Mouse (Mus musculus) c-Kit-positive CD71-positive TER-119-positive erythroid progenitor cells, embryonic 14.5 days (primary cell): ENCODE data around the gene Arhgap23.

ENCODE experiments used
- DNase-seq: peaks from one replicate; pipeline ENCODE4 v3.0.0-alpha.2; 2013; ENCODE audit warnings: low spot score

Arhgap23 gene

DNA sequence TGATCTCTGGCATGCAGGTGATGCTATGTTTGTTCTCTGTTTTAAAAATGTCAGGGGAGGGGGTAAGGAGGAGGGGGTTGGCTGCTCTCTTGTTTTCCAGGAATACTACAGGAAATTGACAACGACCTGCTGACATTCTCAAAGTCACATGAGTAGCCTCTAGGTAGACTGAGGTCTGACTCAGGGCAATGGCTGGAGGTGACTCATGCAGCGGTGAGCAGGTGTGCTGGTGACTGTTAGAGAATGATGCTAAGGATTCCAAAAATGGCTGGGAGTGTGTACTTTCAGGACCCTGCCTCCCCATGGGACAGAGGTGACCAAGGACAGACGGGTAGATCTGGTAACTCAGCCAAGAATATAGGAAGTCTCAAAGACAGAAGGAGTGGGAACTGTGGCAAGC is 92.9 kb downstream of the Arhgap23 start:
- no peak for DNase-seq

- DNase-seq, result no peak
These were observed 93.7 kb downstream of the Arhgap23 start for GRCm38 (mm10) chr11:97509058-97509457.

DNA sequence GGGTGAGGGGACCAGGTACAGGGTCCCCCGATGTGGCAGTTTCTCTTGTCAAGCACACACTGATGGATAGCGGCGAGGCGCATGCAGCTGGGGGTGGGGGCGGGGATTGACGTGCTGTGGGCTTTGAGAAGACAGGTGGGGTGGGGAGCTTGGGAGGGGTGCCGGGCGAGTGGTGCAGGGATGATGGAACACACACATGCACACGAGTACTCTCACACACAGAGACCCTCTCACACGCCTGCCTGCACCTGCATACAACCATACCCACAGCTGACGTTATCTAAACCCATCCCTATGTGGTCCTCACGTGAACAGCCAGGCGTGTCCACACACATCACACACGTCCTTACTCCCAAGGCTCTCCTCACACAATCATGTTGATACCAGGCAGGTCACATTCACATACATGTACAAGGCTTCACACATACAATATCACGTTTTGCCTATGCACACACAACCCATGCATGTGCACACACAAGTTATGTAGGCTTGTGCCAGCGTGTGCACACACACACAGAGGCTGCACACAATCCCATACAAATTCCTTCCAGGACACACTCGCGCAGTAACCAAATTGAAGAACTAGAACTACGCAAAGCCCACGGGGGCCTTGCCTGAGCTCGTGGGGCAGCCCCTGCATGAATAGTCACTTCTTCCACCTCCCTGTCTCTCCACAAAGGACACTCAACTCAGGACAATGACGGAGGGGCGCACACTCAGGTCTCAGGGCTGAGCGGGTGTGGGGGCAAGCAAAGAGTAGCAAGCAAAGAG is 94.6 kb downstream of the Arhgap23 start:
- DNase-seq, result no peak

DNA sequence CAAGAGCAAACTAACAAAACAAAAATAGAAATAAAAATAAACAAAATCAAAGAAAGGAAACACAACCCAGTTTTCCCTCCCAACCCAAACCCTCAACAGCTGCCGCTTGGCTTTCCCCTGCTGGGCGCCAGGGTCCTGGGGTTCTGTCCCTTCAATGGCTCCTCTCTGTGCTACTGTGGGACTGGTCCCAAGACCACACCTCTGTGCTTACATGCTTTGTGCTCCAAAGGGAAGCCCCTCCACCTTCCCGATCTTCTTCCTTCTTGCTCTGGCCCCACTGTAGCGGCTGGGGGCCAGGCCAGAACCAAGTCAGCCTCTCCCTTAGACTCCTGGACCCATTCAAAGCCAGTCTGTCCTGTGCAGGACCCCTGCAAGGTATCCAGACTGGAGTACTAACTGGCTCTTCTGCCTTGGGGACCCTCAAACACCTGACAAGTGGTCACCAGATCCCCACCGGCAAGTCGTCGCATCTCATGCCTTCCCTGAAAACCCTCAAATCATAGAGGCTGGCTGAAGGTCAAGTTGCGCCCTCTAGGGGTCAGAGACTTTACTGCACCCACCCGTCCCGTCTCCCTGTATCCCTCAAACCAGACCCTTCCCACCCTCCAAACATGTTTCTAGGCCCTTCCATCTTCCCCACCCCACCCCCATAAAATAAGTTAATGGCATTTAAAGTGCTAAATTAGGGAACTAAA is 95.8 kb downstream of the Arhgap23 start:
- peak; percentile 64 for DNase-seq

DNA sequence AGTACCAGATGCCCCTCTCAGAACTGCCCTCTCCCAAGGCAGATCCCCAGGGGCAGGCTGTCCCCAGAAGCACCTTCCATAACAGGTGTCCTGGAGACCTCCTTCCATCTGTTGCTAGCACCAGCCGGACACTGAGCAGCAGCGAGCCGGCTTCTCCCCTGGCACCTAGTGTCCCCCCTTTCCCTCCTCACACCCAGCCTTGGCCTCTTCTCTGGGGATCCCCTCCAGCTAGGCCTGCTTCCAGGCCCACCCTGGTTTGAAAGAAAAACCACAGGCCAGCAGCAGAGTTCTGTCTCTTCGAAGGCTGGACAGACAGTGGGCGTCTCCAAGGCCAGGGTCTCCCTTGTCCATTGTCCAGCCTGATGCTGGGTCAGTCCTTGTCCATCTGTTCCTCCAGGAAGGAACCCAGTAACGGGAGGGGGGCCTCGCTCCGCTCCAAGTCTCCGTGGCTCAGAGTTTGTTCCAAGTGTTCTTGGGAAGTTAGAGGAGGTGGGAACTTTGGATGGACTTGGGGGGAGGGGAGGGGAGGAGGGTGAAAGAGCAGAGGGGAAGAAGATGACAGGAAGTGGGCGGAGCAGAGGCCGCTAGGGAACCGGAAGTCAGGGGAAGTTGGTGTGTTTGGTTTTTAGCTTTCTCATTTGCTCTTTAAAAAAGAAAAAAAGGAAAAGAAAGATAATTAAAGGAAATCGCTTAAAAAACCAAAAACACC is 96.5 kb downstream of the Arhgap23 start:
- DNase-seq, result no peak

DNA sequence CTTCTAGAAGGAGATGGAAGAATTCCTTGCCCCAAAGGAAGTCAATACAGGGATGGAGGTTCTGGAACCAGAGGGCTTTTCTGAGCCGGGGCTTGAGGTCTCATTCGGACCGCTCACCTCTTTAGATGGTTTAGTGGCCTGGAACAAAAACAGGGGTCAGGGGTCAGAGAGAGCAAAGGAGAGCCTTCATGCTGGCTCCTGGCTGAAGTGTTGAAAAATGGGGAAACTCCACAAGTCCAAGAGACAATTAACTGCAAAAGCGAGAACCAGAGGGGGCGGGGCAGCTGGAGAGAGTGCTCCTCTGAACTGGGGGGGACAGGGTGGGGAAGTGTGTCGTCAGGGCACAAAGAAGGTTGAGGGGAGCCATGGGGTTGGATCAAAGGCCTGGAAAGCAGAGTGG is 97.2 kb downstream of the Arhgap23 start:
- no peak for DNase-seq

- no peak for DNase-seq
These were observed 97.7 kb downstream of the Arhgap23 start for GRCm38 (mm10) chr11:97513066-97513465.

DNA sequence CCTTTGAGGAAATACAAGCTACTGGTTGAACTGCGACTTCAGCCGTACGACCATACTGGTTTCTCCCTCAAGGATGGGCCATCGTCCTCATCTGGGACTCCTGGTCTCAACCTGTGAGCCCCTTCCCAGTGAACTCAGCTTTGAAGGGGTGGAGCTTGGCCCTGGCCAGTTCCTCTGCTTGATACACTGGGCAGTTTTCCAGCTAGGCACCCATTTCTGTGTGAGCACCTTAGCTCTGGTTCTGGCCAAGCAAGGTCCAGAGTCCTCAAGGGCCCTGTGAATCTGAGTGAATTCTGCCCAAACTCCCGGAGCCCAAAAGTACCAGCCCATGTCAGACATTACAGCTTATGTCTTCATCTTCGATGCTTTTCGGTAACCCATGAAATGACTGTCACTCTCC is 105.2 kb downstream of the Arhgap23 start:
- DNase-seq, result no peak

DNA sequence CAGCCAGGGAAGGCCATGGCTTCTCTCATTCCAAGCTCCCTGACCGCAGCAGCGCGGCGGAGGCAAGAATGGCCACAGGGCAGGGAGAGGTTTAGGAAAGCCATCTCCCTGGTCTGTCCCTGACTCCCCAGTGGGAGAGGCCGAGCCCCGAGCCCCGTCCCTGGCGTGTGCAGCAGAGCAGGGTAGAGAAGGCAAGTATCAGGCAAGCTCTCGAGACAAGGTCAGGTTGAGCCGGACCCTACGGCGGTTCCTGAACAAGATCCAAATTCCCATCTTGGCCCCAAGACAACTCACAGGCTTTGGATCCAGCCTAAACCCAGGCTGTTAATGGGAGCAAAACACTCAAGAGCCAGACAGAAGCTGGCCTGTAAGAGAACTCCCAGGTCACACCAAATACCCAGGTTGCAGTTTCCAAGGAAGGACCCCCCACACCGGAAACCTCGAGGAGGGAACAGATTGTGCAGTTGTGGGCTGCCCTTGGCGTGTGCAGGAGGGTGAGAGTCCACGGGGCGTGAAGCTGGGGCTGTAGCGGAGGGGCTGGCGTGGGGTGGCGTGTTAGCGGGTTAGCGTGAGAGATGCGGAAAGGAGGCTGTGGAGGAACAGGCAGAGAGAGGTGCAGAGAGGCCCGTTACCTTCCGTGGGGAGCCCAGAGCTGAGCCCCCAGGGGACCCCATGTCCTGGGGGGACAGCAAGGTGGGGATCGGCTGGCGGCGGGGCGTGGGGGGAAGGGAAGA is 106.6 kb downstream of the Arhgap23 start:
- DNase-seq, result no peak

DNA sequence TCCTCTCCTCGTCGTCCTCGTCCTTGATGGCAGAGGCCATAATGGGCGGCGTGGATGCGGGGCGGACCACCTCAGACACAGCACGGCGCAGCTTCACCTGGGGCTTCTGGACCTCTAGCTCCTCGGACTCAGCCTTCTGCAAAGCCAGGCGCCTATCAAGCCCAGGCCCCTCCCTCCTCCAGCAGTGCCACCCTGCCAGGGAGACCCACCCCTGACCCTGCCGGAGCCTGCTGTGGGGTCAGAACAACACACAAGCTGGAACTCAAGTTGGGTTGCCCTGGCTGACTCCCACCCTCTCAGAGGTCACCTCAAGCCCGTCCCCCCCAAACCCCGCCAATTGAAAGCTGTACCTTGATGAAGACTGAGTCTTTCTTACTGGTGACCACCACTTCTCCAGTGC is 107.8 kb downstream of the Arhgap23 start:
- DNase-seq, result no peak

DNA sequence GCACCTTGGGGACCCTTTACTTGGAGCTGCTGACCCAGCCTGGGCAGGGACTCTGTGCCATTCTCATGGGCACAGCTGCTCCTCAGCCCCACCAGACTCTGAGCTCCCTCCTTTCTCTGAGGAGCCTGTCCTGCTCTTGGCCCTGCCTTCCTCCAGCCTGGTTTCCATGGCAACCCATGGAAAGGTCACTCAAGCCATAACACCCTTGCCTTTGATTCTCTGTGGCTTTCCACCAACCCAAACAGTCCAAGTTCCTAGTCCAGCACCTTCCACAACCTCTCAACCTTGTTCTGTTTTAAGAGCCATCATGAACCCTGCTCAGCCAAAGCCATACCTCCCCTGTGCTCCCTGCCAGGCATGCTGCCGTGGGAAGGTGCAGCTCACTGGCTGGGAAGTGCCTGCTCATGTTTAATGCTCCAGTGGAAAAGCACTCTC is 108.5 kb downstream of the Arhgap23 start:
- DNase-seq, result no peak

GRCm38 (mm10) chr11:97524306-97524705 is 109.0 kb downstream of the Arhgap23 start:
- DNase-seq, result no peak

DNA sequence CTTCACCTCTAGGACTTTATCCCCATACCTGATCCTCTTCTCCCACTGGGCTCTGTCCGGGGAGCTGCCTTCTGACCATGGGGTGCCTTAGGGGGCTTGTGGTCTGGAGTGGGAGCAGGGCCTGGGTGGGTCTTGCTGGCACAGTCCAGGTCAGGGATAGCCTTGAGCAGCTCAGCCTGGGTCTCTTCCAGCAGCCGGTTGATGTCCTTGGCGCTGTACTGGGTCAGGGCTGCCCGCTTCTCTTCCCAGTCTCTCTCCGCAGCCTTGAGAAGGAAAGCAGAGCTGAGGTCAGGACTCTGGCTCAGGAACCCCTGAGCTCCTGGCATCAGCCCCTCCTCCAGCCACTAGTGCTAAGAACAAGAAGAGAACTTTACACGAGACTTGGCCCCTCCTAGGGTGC is 110.0 kb downstream of the Arhgap23 start:
- no peak for DNase-seq

GRCm38 (mm10) chr11:97528282-97528808 is 113.0 kb downstream of the Arhgap23 start:
- DNase-seq, result no peak

DNA sequence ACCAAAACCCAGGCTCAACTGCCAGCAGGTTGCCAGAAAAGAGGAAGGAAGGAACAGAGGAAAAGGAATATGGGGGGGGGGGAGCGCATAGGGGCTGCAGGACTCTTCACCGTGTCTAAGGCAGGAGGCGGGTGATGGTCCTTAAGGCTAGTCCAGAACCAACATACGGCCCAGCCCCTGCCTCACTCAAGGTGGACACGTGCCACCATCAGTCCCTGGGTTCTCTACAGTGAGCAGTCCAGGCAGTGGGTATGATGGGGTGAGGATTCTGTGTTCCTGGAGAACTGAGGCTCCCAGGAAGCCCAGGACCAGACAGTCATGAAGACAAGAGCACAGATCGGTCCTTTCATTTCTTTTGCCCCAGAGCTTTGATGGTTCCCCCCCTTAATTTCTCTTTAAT is 114.7 kb downstream of the Arhgap23 start:
- DNase-seq, result no peak

- no peak for DNase-seq
These were observed 115.6 kb downstream of the Arhgap23 start for GRCm38 (mm10) chr11:97530961-97531360.

GRCm38 (mm10) chr11:97531381-97532260 is 116.3 kb downstream of the Arhgap23 start:
- peak; percentile 78 for DNase-seq

GRCm38 (mm10) chr11:97532354-97532753 is 117.0 kb downstream of the Arhgap23 start:
- no peak for DNase-seq

GRCm38 (mm10) chr11:97532950-97533582 is 117.7 kb downstream of the Arhgap23 start:
- no peak for DNase-seq

DNA sequence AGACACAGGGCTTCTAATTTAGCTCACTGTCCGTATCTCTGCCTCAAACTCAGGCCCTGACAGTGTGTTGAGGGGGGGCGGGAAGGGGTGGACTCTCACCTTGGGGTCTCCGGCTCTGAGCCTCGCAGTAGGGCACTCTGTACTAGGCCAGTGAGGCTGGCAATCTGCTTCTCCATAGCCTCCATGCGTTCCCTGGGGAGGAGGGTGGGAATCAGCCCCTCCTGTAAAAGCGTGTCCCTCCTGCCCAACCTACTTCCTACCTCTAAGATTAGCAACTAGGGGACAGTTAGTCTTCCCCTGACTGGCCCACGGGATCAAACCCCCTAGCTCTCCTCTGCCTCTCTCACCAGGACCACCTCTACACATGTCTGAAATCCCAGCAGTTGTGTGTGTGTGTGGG is 118.3 kb downstream of the Arhgap23 start:
- DNase-seq, result no peak
